ENCODE assay signal across 12 mouse cellular contexts in the genomic region with DNA sequence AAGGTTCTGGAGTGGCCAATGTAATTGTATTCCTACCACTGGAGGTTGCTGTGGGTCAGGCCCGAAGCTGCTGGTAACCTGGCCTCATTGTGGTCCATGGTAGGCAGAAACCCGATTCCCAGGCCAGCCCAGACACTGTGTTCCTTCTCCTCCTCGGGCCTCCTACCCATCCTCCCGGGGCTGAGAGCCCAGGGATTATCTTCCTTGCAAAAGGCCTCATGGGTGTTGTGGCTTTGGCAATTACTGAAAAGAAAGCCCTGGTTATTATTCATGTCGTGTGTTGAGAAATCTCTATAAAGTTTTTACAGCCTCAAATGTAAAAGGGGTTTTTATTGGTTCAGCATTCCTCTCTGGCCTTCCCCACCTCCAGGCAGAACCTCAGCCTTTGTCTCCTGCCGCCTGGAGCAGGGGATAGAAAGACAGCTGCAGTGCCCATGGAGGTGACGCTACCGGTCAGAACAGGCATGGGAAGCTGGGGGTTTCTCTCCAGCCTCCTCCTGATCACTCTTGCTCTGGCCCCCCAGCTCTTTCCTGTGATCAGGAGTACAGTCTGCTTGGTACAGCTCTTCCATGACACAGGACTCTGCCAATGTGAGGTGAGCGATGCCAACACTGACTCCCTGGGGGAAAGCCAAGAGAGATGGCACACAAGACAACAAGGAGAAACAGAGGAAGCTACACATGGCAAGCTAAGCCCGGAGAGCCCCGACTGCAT.
DNase-seq lines count a peak whose midpoint lies in the region; ATAC-seq and TF ChIP-seq lines count a peak whose summit lies in the region.
"Had no signal": no experiment of that assay in that cellular context is flagged by ENCODE, and none has a peak within 500 bp of the region (broad histone marks: within the 10 kb centered on the region; RNA-seq: fewer than 3 reads in every experiment).

No protein-coding gene starts in this region.

- H3K27ac ChIP-seq in hindbrain, embryonic 10.5 days = peak overlapping the region; percentile 3; the same call in 1 of the 2 replicates
- no peak overlapping the region for H3K27ac ChIP-seq in hindbrain, embryonic 11.5 days (ENCODE audit: low read depth, low read length)
- H3K27ac ChIP-seq in midbrain, embryonic 12.5 days (replicated peaks) = 0 out of 2 replicates have a peak overlapping the region, but pooled peaks have one; percentile 35
- H3K27ac ChIP-seq in liver, postnatal 0 days (ENCODE audit: low read depth) = no peak overlapping the region
- H3K27ac ChIP-seq: embryonic facial prominence, embryonic 15.5 days; left cerebral cortex, adult 2 months had no signal

- H3K9ac ChIP-seq in hindbrain, embryonic 11.5 days (ENCODE audit: low read depth, low read length) = no peak overlapping the region
- no peak overlapping the region for H3K9ac ChIP-seq in midbrain, embryonic 12.5 days (replicated peaks)
- H3K9ac ChIP-seq in liver, postnatal 0 days (replicated peaks) = no peak overlapping the region
- H3K9ac ChIP-seq: embryonic facial prominence, embryonic 15.5 days had no signal

- DNase-seq in hindbrain, embryonic 10.5 days (ENCODE audit: low spot score) = no peak
- no peak for DNase-seq in hindbrain, embryonic 11.5 days (ENCODE audit: low spot score)
- DNase-seq in brain, adult 2 months (ENCODE audit: low read depth, low spot score) = peak; percentile 68
- peak; percentile 76 to 85 for DNase-seq in cerebellum, postnatal 10 days
- no peak for DNase-seq in liver, postnatal 0 days
- DNase-seq in spleen, adult 18-20 months = no peak

- no peak overlapping the region for H3K4me2 ChIP-seq in hindbrain, embryonic 11.5 days (replicated peaks; ENCODE audit: low read depth, low read length)
- no peak overlapping the region for H3K4me2 ChIP-seq in midbrain, embryonic 12.5 days (replicated peaks)
- H3K4me2 ChIP-seq in liver, postnatal 0 days (ENCODE audit: low read depth, low read length) = no peak overlapping the region
- H3K4me2 ChIP-seq: embryonic facial prominence, embryonic 15.5 days; liver, embryonic 11.5 days had no signal

- ATAC-seq in hindbrain, embryonic 11.5 days (ENCODE audit: low FRiP score) = no peak
- ATAC-seq in midbrain, embryonic 12.5 days (ENCODE audit: low FRiP score, low read depth) = peak; percentile 56; the same call in 1 of the 2 replicates
- ATAC-seq in liver, postnatal 0 days = no peak
- ATAC-seq in frontal cortex, adult (ENCODE audit: low TSS enrichment) = no peak

- H3K4me1 ChIP-seq in hindbrain, embryonic 10.5 days (replicated peaks) = 0 out of 2 replicates have a peak, but pooled peaks cover 4% of the 10 kb centered on the region
- H3K4me1 ChIP-seq in hindbrain, embryonic 11.5 days (replicated peaks; ENCODE audit: control insufficient read depth, insufficient read depth, low read length) = no peaks in the 10 kb centered on the region
- H3K4me1 ChIP-seq in midbrain, embryonic 12.5 days = peaks cover 7% of the 10 kb centered on the region; the same call in 1 of the 2 replicates
- no peaks in the 10 kb centered on the region for H3K4me1 ChIP-seq in liver, postnatal 0 days (ENCODE audit: insufficient read depth)
- H3K4me1 ChIP-seq: embryonic facial prominence, embryonic 15.5 days had no signal

- WGBS in hindbrain, embryonic 10.5 days = 67% methylated on average over 11 of the region's 11 CpGs
- WGBS in hindbrain, embryonic 11.5 days = 68% methylated on average over 11 of the region's 11 CpGs
- WGBS in midbrain, embryonic 12.5 days = 40% methylated on average over 11 of the region's 11 CpGs
- 62% methylated on average over 11 of the region's 11 CpGs for WGBS in liver, postnatal 0 days (ENCODE audit: insufficient replicate concordance)

- no peak for TF ChIP-seq CTCF in liver, postnatal 0 days (IDR thresholded peaks at IDR 0.05; ENCODE audit: low read depth)

- no peaks in the 10 kb centered on the region for H3K9me3 ChIP-seq in hindbrain, embryonic 10.5 days
- H3K9me3 ChIP-seq in hindbrain, embryonic 11.5 days (ENCODE audit: control insufficient read depth, low read length) = no peaks in the 10 kb centered on the region
- no peaks in the 10 kb centered on the region for H3K9me3 ChIP-seq in midbrain, embryonic 12.5 days
- H3K9me3 ChIP-seq in liver, postnatal 0 days (ENCODE audit: low read length) = 0 out of 2 replicates have a peak, but pooled peaks cover 3% of the 10 kb centered on the region
- H3K9me3 ChIP-seq: embryonic facial prominence, embryonic 15.5 days had no signal

- H3K36me3 ChIP-seq in hindbrain, embryonic 10.5 days = no peaks in the 10 kb centered on the region
- no peaks in the 10 kb centered on the region for H3K36me3 ChIP-seq in hindbrain, embryonic 11.5 days (ENCODE audit: control insufficient read depth, insufficient read depth, low read length)
- H3K36me3 ChIP-seq in midbrain, embryonic 12.5 days = no peaks in the 10 kb centered on the region
- H3K36me3 ChIP-seq in liver, postnatal 0 days (replicated peaks; ENCODE audit: insufficient read depth, low read length) = no peaks in the 10 kb centered on the region
- H3K36me3 ChIP-seq: embryonic facial prominence, embryonic 15.5 days had no signal

- H3K4me3 ChIP-seq in hindbrain, embryonic 10.5 days = no peak overlapping the region
- no peak overlapping the region for H3K4me3 ChIP-seq in hindbrain, embryonic 11.5 days (ENCODE audit: low read depth, low read length)
- H3K4me3 ChIP-seq in midbrain, embryonic 12.5 days = no peak overlapping the region
- H3K4me3 ChIP-seq in liver, postnatal 0 days (ENCODE audit: low read depth, low read length) = no peak overlapping the region
- H3K4me3 ChIP-seq: embryonic facial prominence, embryonic 15.5 days; left cerebral cortex, adult 2 months; myocyte had no signal

- TF ChIP-seq EP300 in liver, postnatal 0 days (IDR thresholded peaks at IDR 0.05; ENCODE audit: low read depth) = no peak

- no peaks in the 10 kb centered on the region for H3K27me3 ChIP-seq in hindbrain, embryonic 10.5 days (ENCODE audit: insufficient read depth, poor library complexity, severe bottlenecking)
- H3K27me3 ChIP-seq in hindbrain, embryonic 11.5 days (ENCODE audit: control insufficient read depth, insufficient read depth, low read length) = no peaks in the 10 kb centered on the region
- H3K27me3 ChIP-seq in midbrain, embryonic 12.5 days = no peaks in the 10 kb centered on the region
- H3K27me3 ChIP-seq in liver, postnatal 0 days (ENCODE audit: insufficient read depth, low read length) = no peaks in the 10 kb centered on the region
- H3K27me3 ChIP-seq: embryonic facial prominence, embryonic 15.5 days had no signal

Comparison
In these comparisons a context has a peak if more than half of its experiments do, and no peak if none do; other contexts are left out.
1. H3K27ac ChIP-seq: peak in hindbrain, embryonic 10.5 days (single experiment) and midbrain, embryonic 12.5 days (single experiment); none in hindbrain, embryonic 11.5 days (single experiment) and liver, postnatal 0 days (single experiment).
2. DNase-seq: peak in brain, adult 2 months (single experiment) and cerebellum, postnatal 10 days (2 of 2); none in hindbrain, embryonic 10.5 days (single experiment), hindbrain, embryonic 11.5 days (single experiment), liver, postnatal 0 days (single experiment) and spleen, adult 18-20 months (0 of 2).